ENCODE assay signal across 24 mouse cellular contexts in genomic region chr7:19413525-19413924, GRCm38 (mm10). TPM values are rescaled to one million over a fixed set of nuclear protein-coding genes. Genes with fewer than 3 reads are reported as not detected.
DNase-seq lines count a peak whose midpoint lies in the region; ATAC-seq and TF ChIP-seq lines count a peak whose summit lies in the region.
"Had no signal": no experiment of that assay in that cellular context is flagged by ENCODE, and none has a peak within 500 bp of the region (broad histone marks: within the 10 kb centered on the region; RNA-seq: fewer than 3 reads in every experiment).

No protein-coding gene starts in this region.

- WGBS in heart, embryonic 15.5 days, result 64% methylated on average over 3 of the region's 3 CpGs
- 53% methylated on average over 3 of the region's 3 CpGs for WGBS in heart, adult 2 months

- intact Hi-C loops in gastrocnemius, postnatal 36 days (cut with DNase I), result no loop called here
- intact Hi-C loops in heart, adult 2 months (cut with DNase I), result no loop called here
- intact Hi-C loops in heart, postnatal 10 days (cut with DNase I), result no loop called here
- intact Hi-C loops in heart, postnatal 36 days (cut with DNase I), result no loop called here

- H3K27ac ChIP-seq in heart, embryonic 15.5 days, result no peak overlapping the region
- no peak overlapping the region; the same call in 1 of the 2 replicates for H3K27ac ChIP-seq in heart, adult 2 months
- H3K27ac ChIP-seq: forebrain, embryonic 10.5 days; forebrain, embryonic 13.5 days; heart, embryonic 13.5 days; hindbrain, embryonic 10.5 days; hindbrain, embryonic 13.5 days; intestine, embryonic 15.5 days; kidney, embryonic 15.5 days had no signal

- peak overlapping the region; percentile 8 for H3K4me2 ChIP-seq in heart, embryonic 15.5 days
- H3K4me2 ChIP-seq: forebrain, embryonic 13.5 days; heart, embryonic 13.5 days; hindbrain, embryonic 13.5 days; intestine, embryonic 15.5 days; kidney, embryonic 15.5 days had no signal

- H3K4me1 ChIP-seq in heart, embryonic 15.5 days (replicated peaks), result peaks cover 39% of the 10 kb centered on the region
- H3K4me1 ChIP-seq in heart, adult 2 months (ENCODE audit: control insufficient read depth, insufficient read depth, low read length), result peaks cover 2% of the 10 kb centered on the region; the same call in 1 of the 2 replicates
- H3K4me1 ChIP-seq: forebrain, embryonic 10.5 days; forebrain, embryonic 13.5 days; hindbrain, embryonic 13.5 days; intestine, embryonic 15.5 days had no signal

- DNase-seq in gastrocnemius, adult 18-20 months (ENCODE audit: low spot score), result peak; percentile 26
- DNase-seq in gastrocnemius, postnatal 36 days, result no peak
- DNase-seq in heart, adult 2 months, result no peak
- peak; percentile 51 to 56 for DNase-seq in heart, postnatal 10 days
- no peak for DNase-seq in heart, postnatal 36 days
- DNase-seq: adrenal gland, adult 8-10 months; adrenal gland, postnatal 25 days; cerebellum, adult 11-12 months; cerebellum, adult 9-10 months; cerebellum, postnatal 14 days; kidney, adult 11 months; kidney, adult 8-10 months had no signal

- H3K9me3 ChIP-seq in heart, embryonic 15.5 days (replicated peaks), result no peaks in the 10 kb centered on the region
- H3K9me3 ChIP-seq: intestine, embryonic 15.5 days; kidney, embryonic 15.5 days had no signal

- H3K79me2 ChIP-seq in heart, adult 2 months (replicated peaks; ENCODE audit: control insufficient read depth, insufficient read depth, low read length), result no peaks in the 10 kb centered on the region

- peaks cover 19% of the 10 kb centered on the region; the same call in 1 of the 2 replicates for H3K36me3 ChIP-seq in heart, embryonic 15.5 days
- no peaks in the 10 kb centered on the region for H3K36me3 ChIP-seq in heart, adult 2 months (ENCODE audit: control insufficient read depth, insufficient read depth, low read length)
- H3K36me3 ChIP-seq: forebrain, embryonic 10.5 days; G1E; hindbrain, embryonic 10.5 days; hindbrain, embryonic 13.5 days; intestine, embryonic 15.5 days; kidney, embryonic 15.5 days had no signal

- H3K9ac ChIP-seq in heart, embryonic 15.5 days, result no peak overlapping the region
- H3K9ac ChIP-seq in heart, adult 2 months (ENCODE audit: low read depth, low read length), result no peak overlapping the region
- H3K9ac ChIP-seq: forebrain, embryonic 13.5 days; heart, embryonic 13.5 days; hindbrain, embryonic 13.5 days; intestine, embryonic 15.5 days; kidney, embryonic 15.5 days had no signal

- TF ChIP-seq CTCF in heart, adult 2 months (IDR thresholded peaks at IDR 0.05), result no peak

- TF ChIP-seq EP300 in heart, adult 2 months (IDR thresholded peaks at IDR 0.05; ENCODE audit: insufficient read depth, low read depth, low read length), result no peak

- no peak for TF ChIP-seq POLR2A in heart, adult 2 months (IDR thresholded peaks at IDR 0.05; ENCODE audit: insufficient read depth, low read depth, low read length)

- no peak for ATAC-seq in heart, embryonic 15.5 days (replicated peaks; ENCODE audit: insufficient number of reproducible peaks, insufficient read depth, low FRiP score, low read depth)
- ATAC-seq: forebrain, embryonic 13.5 days; forebrain, embryonic 16.5 days; hindbrain, embryonic 16.5 days; intestine, embryonic 15.5 days; Patski had no signal

- 0 out of 2 replicates have a peak, but pooled peaks cover 5% of the 10 kb centered on the region for H3K27me3 ChIP-seq in heart, embryonic 15.5 days
- H3K27me3 ChIP-seq in heart, adult 2 months (ENCODE audit: control insufficient read depth, insufficient read depth, low read length), result no peaks in the 10 kb centered on the region
- H3K27me3 ChIP-seq: Patski had no signal

- no peak overlapping the region for H3K4me3 ChIP-seq in heart, embryonic 15.5 days
- no peak overlapping the region for H3K4me3 ChIP-seq in heart, adult 2 months
- H3K4me3 ChIP-seq: forebrain, embryonic 10.5 days; forebrain, embryonic 13.5 days; heart, embryonic 13.5 days; hindbrain, embryonic 10.5 days; hindbrain, embryonic 13.5 days; intestine, embryonic 15.5 days; kidney, embryonic 15.5 days had no signal

RNA-seq across cellular contexts. Expression of gene Ckm, which starts 8.9 kb away (rescaled TPM):
- over 10,000 TPM; 37,972 to 42,859 TPM for total RNA-seq in gastrocnemius, adult 18-20 months (2021)
- over 10,000 TPM; 41,999 to 48,159 TPM for total RNA-seq in gastrocnemius, postnatal 36 days (2021)
- 1,612 and 2,052 TPM in 2 replicates for polyA plus RNA-seq in heart, embryonic 15.5 days (2015; fragmentation: Nextera tagmentation; extraction: Ambion mirVana)
- 1,000 to 10,000 TPM; 3,482 to 3,985 TPM for total RNA-seq in heart, adult 2 months (2021)
- 7,008 and 7,255 TPM in 2 replicates for polyA plus RNA-seq in heart, adult 2 months (2012; rRNA removed)
- 1,000 to 10,000 TPM; 3,255 to 3,362 TPM for total RNA-seq in heart, postnatal 10 days (2021)
- 1,000 to 10,000 TPM; 3,967 to 4,539 TPM for total RNA-seq in heart, postnatal 36 days (2021)
- total RNA-seq: adrenal gland, adult 8-10 months; adrenal gland, postnatal 25 days had no signal
- polyA plus RNA-seq: forebrain, embryonic 10.5 days; forebrain, embryonic 13.5 days; G1E; hindbrain, embryonic 10.5 days; Patski had no signal

RNA-seq across cellular contexts. Expression of gene Klc3, which starts 9.6 kb away (rescaled TPM):
- total RNA-seq in gastrocnemius, adult 18-20 months (2021), result under 1 TPM in 1 of 2 experiments, not detected in 1; 0.21 TPM
- under 1 TPM; 0.25 to 0.38 TPM for total RNA-seq in gastrocnemius, postnatal 36 days (2021)
- polyA plus RNA-seq in heart, embryonic 15.5 days (2015; fragmentation: Nextera tagmentation; extraction: Ambion mirVana), result 3.0 and 4.3 TPM in 2 replicates
- total RNA-seq in heart, adult 2 months (2021), result under 1 TPM; 0.21 to 0.25 TPM
- 0.29 and 0.59 TPM in 2 replicates for polyA plus RNA-seq in heart, adult 2 months (2012; rRNA removed)
- total RNA-seq in heart, postnatal 10 days (2021), result under 1 TPM; 0.26 to 0.55 TPM
- total RNA-seq in heart, postnatal 36 days (2021), result under 1 TPM; 0.24 to 0.92 TPM

RNA-seq across cellular contexts. Expression of gene Ercc2, which starts 31.7 kb away (rescaled TPM):
- 10 to 100 TPM in 1 of 2 experiments, 1 to 10 TPM in 1; 9.0 to 10.6 TPM for total RNA-seq in gastrocnemius, adult 18-20 months (2021)
- 1 to 10 TPM; 8.5 to 9.8 TPM for total RNA-seq in gastrocnemius, postnatal 36 days (2021)
- polyA plus RNA-seq in heart, embryonic 15.5 days (2015; fragmentation: Nextera tagmentation; extraction: Ambion mirVana), result 8.9 and 11.3 TPM in 2 replicates
- total RNA-seq in heart, adult 2 months (2021), result 10 to 100 TPM; 10.9 to 11.6 TPM
- 22.6 and 24.8 TPM in 2 replicates for polyA plus RNA-seq in heart, adult 2 months (2012; rRNA removed)
- 10 to 100 TPM; 10.3 to 12.3 TPM for total RNA-seq in heart, postnatal 10 days (2021)
- total RNA-seq in heart, postnatal 36 days (2021), result 10 to 100 TPM; 11.8 to 12.0 TPM

RNA-seq across cellular contexts. Expression of gene Mark4, which starts 45.1 kb away (rescaled TPM):
- 10 to 100 TPM; 18.5 to 20.8 TPM for total RNA-seq in gastrocnemius, adult 18-20 months (2021)
- 10 to 100 TPM; 14.9 to 15.5 TPM for total RNA-seq in gastrocnemius, postnatal 36 days (2021)
- 7.6 and 8.5 TPM in 2 replicates for polyA plus RNA-seq in heart, embryonic 15.5 days (2015; fragmentation: Nextera tagmentation; extraction: Ambion mirVana)
- total RNA-seq in heart, adult 2 months (2021), result 10 to 100 TPM; 22.4 to 27.2 TPM
- 11.1 and 11.8 TPM in 2 replicates for polyA plus RNA-seq in heart, adult 2 months (2012; rRNA removed)
- total RNA-seq in heart, postnatal 10 days (2021), result 10 to 100 TPM; 26.6 to 26.8 TPM
- 10 to 100 TPM; 25.7 to 27.2 TPM for total RNA-seq in heart, postnatal 36 days (2021)

RNA-seq across cellular contexts. Expression of gene Exoc3l2, which starts 49.6 kb away (rescaled TPM):
- total RNA-seq in gastrocnemius, adult 18-20 months (2021), result 1 to 10 TPM in 1 of 2 experiments, under 1 TPM in 1; 0.57 to 1.5 TPM
- under 1 TPM; 0.51 to 0.72 TPM for total RNA-seq in gastrocnemius, postnatal 36 days (2021)
- polyA plus RNA-seq in heart, embryonic 15.5 days (2015; fragmentation: Nextera tagmentation; extraction: Ambion mirVana), result 0.91 and 1.1 TPM in 2 replicates
- total RNA-seq in heart, adult 2 months (2021), result 1 to 10 TPM in 1 of 2 experiments, under 1 TPM in 1; 0.80 to 1.2 TPM
- 1.5 and 1.7 TPM in 2 replicates for polyA plus RNA-seq in heart, adult 2 months (2012; rRNA removed)
- 1 to 10 TPM in 1 of 2 experiments, under 1 TPM in 1; 0.81 to 1.0 TPM for total RNA-seq in heart, postnatal 10 days (2021)
- under 1 TPM; 0.78 to 0.84 TPM for total RNA-seq in heart, postnatal 36 days (2021)
- total RNA-seq: G1E had no signal
- polyA plus RNA-seq: Patski had no signal

Comparison
In these comparisons a context has a peak if more than half of its experiments do, and no peak if none do; other contexts are left out.
1. DNase-seq: peak in gastrocnemius, adult 18-20 months (single experiment) and heart, postnatal 10 days (2 of 2); none in gastrocnemius, postnatal 36 days (0 of 2), heart, adult 2 months (0 of 2) and heart, postnatal 36 days (0 of 2).
2. RNA of gene Ckm, which starts 8.9 kb away (total RNA-seq): 41,999 to 48,159 TPM in gastrocnemius, postnatal 36 days and 37,972 to 42,859 TPM in gastrocnemius, adult 18-20 months; 3,967 to 4,539 TPM in heart, postnatal 36 days, 3,482 to 3,985 TPM in heart, adult 2 months and 3,255 to 3,362 TPM in heart, postnatal 10 days; every median in the first group is over 4 times any median in the second.